Mouse (Mus musculus) c-Kit-positive CD71-negative TER-119-negative erythroid progenitor cells, embryonic 14.5 days (primary cell): ENCODE results near the gene Vps45.

ENCODE experiments used
- DNase-seq: peaks from one replicate; pipeline ENCODE4 v3.0.0-alpha.2; 2013; ENCODE audit warnings: low read depth

Vps45 gene

GRCm38 (mm10) chr3:96058231-96058896 is at the start of gene Vps45:
Gene Vps45, minus strand, starts transcription at chr3:96058466.
- peak; percentile 58 for DNase-seq

GRCm38 (mm10) chr3:96106151-96106550 is 47.9 kb upstream of the Vps45 start:
- no peak for DNase-seq

GRCm38 (mm10) chr3:96105232-96105747 is 47.0 kb upstream of the Vps45 start:
- no peak for DNase-seq

GRCm38 (mm10) chr3:96104261-96105065 is 46.2 kb upstream of the Vps45 start, which contains the start of gene Otud7b:
Gene Otud7b, plus strand, starts transcription at chr3:96104527.
- no peak for DNase-seq

- no peak for DNase-seq
Observed at GRCm38 (mm10) chr3:96103901-96104260, 45.6 kb upstream of the Vps45 start.

DNA sequence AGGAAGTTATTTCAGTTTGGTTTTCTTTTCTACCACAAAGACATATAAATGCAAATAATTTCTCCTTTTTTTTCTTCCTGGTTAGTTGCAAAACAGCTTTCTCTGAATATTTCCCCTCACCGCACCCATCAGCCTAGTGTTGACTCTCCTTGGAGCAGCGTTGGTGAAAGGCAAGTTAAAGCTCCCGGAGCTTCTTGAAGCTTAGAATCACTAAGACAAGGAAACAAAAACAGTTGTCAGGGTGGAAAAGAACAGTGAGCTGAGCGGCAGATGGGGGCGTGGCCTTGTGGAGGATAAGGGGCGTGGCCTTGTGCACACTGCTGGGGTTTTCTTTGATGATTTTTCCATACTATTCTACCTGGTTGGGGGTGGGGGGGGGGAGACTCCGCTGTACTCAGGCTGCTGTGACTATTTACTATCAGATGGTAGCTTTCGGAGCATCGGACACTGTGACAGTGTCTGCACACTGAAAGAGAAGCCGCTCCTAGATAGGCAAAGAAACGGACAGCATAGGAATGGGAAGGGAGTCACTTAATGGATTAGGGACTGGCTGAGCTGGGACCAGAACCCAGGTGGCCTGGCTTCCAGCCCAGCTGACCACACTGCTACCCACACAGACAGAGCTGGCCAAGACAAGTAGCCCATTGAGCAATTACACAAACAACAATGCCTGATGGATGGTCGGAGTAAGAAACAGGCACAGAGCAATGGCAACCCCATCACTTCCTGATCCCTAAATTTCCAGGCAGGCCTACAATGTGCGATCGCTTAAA is 44.0 kb upstream of the Vps45 start:
- DNase-seq, result no peak

DNA sequence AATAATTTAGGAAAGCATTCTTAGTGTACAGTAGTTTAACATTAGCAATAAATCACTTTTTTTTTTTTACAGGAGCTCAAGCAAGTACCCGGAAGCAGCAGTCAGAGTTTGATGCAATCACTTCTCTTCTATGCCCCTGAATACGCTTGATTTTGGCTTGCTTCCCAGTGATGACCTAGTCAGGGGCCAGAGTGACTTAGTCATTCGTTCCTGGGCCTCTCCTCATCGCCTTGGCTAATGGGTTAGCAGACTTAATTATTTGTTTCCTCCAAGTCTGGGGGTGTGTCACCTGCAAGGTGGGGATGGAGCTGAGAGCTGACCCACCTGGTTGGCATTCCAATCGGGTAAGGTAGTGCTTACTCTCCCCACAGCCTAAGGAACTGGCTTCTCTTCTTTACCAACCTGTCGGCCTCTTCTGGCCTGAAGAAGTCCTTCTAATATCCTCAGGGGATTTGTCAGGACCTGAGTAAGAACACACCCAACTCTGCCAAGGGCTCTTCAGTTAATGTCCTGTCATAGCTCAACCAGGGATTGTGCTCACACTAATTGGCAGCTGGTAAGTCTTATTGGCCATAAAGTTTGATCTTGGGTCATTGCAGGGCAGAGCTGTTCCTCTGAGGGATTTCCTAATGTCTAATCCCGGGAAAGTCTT is 40.5 kb upstream of the Vps45 start:
- DNase-seq, result no peak

- DNase-seq, result no peak
Observed at GRCm38 (mm10) chr3:96098168-96098567, 39.9 kb upstream of the Vps45 start.

- no peak for DNase-seq
Observed at GRCm38 (mm10) chr3:96094203-96094602, 35.9 kb upstream of the Vps45 start.

- no peak for DNase-seq
Observed at GRCm38 (mm10) chr3:96093509-96093908, 35.2 kb upstream of the Vps45 start.

- DNase-seq, result no peak
Observed at GRCm38 (mm10) chr3:96091966-96092365, 33.7 kb upstream of the Vps45 start.

- no peak for DNase-seq
Observed at GRCm38 (mm10) chr3:96091146-96091545, 32.9 kb upstream of the Vps45 start.

- no peak for DNase-seq
Observed at GRCm38 (mm10) chr3:96089882-96090489, 31.7 kb upstream of the Vps45 start.

DNA sequence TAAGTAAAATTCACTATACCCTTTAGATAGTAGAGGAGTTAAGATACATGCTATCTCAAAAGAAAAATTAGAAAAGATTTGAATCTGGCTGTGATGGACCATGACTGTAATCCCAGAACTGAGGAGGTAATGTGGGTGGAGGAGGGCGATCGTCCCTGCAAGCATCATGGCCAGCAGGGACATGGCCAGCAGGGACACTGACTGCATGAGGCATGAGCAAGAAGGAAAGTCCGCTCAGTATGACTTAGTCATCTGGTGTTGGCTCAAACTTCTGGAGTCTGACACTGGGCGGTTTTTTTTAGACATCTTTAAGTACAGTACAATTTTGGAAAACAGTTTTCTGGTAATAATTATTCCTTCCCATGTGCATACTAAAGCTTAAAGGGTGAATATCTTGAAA is 29.5 kb upstream of the Vps45 start:
- no peak for DNase-seq

DNA sequence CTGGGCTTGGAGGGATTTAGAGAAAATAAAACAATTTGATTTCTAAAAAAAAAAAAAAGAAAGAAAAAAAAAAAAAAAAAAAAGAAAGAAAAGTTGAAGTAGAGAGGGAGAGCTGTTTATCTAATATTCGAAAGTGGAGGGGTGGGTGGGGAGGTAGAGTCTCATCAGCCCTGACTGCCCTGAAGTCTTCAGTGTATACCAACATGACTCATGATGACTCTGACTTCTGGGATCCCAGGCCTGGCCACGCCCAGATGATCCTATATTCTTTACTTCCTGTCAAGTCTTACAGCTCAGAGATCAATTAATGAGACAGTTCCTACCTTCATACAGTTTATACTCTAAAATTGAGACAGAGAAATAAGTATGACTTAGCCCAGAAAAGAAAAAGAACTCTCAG is 29.0 kb upstream of the Vps45 start:
- no peak for DNase-seq

GRCm38 (mm10) chr3:96084146-96084755 is 26.0 kb upstream of the Vps45 start:
- DNase-seq, result no peak

GRCm38 (mm10) chr3:96082714-96083508 is 24.6 kb upstream of the Vps45 start:
- DNase-seq, result no peak

DNA sequence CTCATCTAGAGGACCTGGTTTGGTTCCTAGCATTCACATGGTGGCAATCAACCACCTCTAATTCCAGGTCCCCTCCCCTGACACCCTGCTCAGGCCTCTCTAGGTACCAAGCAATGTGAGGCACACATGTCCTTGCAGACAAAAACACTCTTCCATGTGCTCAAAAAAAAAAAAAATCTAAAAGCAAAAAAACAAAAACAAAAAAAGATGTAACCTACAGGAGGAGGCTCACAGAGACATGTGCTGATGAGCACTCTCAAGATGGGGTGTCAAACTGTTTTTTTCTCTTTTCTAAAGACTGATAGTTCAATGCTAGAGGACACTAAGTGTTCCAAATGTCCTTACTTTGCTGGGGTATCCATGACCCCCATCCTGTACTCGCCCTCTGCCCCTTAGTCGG is 23.8 kb upstream of the Vps45 start:
- no peak for DNase-seq

DNA sequence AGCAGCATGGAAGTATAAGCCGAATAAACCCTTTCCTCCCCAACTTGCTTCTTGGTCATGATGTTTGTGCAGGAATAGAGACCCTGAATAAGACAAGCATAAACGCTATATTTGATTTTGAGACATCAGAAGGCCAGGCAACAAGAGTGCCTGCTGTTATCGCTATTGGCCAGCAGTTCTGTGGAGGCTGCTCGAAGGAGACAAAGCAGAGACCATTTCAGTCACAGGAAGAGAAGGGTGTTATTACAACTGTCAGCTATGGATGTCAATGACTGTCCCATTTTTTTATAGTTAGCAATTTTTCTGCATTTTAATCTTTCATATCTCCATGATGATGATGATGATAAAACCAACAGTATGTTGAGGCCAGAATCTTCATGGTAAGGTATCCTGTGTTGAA is 23.4 kb upstream of the Vps45 start:
- DNase-seq, result no peak

- DNase-seq, result no peak
Observed at GRCm38 (mm10) chr3:96081006-96081405, 22.7 kb upstream of the Vps45 start.
